Mouse (Mus musculus): ENCODE data around the gene Trim33.
A peak's percentile ranks its signal among the peaks of the same experiment; 100 is the strongest.

Gene Trim33

GRCm38 (mm10) chr3:103279182-103280149 lies at the start of gene Trim33:
Gene Trim33, plus strand, starts transcription at chr3:103279293.
- DNase-seq (ENCODE audit: low read depth, low spot score): peak; percentile 85

GRCm38 (mm10) chr3:103232398-103232797 lies 46.7 kb upstream of the Trim33 start:
- DNase-seq (ENCODE audit: low read depth, low spot score): no peak

DNA sequence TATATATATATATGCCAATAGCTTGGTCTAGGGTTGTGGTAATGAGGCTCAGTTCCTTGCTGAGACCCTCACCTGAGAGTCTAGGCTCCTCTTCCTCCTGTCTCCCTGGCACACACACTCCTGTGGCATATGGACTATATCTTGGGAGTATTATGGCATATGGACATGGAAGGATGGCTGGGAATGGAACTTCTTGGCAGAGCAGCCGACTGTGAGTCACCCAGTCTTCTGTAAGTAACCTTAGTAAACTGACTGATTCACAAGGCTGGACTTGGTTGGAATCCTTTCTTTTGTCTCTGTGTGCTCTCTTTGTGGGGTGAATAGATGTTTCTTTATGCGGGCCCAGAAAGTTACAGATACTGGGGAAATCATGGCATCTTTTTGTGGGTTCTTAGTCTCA lies 37.6 kb upstream of the Trim33 start:
- no peak for DNase-seq (ENCODE audit: low read depth, low spot score)

GRCm38 (mm10) chr3:103242156-103242555 lies 36.9 kb upstream of the Trim33 start:
- no peak for DNase-seq (ENCODE audit: low read depth, low spot score)

GRCm38 (mm10) chr3:103243491-103243890 lies 35.6 kb upstream of the Trim33 start:
- no peak for DNase-seq (ENCODE audit: low read depth, low spot score)

DNA sequence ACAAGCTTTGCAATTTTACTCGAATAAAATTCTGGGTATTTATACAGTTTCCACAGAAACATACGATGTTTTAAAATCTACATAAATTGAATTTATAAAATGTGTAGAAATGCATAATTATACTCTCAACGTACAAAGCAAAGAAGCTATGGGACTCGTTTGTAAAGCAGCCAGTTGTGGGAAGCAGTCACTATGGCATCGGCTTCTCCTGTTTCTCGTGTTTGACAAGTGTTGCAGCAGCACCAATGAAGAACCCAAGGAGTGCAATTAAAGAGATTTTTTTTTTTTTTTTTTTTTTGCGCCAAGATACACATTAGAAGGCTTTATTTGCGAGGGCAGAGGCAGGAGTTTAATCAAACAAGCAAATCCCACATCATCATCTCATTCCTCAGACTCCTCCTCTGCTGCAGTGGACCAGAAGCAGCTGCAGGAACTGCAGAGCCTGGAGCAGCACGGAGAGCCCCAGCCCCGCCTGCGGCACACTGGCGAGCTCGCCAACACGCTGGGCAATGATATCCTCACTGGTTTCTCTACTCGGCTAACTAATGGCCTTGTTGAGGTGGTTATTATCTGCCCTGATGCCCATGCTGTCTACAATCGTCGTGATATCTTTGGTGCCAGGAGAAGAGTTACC lies 32.3 kb upstream of the Trim33 start:
- DNase-seq (ENCODE audit: low read depth, low spot score): no peak

DNA sequence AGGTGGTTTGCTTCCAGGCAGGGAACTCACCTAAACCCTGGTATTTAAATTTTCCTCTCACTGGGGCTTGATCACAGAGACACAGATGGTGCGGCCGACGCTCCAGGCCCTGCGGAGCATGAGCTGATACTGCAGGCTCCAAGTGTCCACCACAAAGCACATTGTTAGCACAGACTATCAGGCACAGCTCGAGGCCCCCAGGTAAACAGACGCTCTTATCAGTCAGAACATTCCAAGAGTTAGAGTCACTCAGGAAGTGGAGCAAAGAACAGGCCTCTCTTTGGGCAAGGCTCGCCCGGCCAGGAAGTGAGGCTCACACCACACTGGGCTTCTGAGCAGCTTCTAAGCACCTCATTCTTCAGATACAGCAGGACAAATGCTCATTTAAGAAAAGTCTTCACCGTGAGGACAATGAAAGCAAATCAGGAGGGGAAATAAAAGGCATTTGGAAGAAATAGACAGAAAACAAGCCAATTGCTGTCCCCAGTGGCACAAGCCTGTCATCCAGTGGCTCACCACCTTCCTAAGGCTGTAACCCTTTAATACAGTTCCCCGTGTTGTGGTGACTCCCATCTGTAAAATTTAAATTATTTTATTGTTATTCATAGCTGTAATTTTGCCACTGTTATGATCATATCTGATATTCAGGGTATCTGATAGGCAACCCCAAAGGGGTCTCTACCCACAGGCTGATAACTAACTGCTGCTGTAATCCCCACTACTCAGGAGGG lies 22.8 kb upstream of the Trim33 start:
- DNase-seq (ENCODE audit: low read depth, low spot score): no peak

DNA sequence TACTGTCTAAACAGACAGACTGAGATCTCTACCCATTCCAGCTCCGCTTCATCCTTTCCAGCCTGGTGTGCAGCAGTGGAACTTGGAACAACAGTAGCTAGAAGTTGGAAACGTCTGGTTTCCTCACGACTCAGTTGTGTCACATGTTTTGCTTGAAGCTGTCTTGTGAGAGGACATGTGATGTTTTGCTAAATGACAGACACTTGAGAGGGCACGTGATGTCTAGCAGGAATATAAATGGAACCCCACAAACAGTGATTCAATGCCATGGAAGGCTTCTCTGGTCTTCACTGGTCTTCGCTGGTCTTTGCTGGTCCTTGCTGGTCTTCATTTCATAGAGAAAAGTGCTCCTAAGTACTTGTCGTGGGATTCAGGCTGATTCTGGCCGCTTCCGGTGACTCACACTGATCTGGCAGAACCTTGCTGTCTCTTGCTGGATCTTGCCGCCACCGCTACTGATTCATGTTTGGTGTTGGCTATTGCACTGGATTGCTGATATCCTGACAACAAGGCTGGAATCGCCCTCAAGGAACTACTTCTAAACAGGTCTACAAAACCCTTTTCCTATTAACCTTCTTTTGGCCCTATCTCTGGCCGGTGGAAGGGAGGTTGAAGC lies 16.2 kb upstream of the Trim33 start:
- DNase-seq (ENCODE audit: low read depth, low spot score): no peak

DNA sequence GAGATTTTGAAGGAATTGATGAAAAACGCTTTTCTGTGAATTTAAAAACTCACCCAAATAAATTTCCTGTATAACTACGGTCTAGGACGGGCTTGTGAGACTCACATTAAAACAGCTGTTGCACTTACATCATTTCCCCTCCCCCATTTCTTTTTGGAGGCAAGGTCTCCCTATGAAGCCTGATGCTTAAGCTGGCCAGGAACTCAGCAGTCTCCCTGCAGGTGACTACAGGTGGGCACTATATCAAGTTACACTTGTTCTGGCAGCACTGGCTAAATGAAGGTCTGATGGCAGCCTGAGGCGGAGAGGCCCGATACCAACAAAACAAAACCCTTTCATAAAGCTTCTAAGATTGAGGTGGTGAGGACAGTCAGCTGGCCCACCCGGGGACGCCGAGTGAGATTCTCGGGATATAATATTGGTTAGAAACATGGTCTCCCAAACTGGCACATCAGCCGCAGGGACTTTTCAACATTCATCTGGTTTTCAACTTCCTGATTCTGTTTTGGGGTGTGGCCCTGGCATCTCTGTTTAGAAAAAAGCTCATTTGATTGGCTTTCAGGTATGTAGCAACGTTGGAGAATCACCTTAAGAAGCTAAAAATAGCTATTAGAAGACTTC lies 422 bp upstream of the Trim33 start:
- no peak for DNase-seq (ENCODE audit: low read depth, low spot score)

DNA sequence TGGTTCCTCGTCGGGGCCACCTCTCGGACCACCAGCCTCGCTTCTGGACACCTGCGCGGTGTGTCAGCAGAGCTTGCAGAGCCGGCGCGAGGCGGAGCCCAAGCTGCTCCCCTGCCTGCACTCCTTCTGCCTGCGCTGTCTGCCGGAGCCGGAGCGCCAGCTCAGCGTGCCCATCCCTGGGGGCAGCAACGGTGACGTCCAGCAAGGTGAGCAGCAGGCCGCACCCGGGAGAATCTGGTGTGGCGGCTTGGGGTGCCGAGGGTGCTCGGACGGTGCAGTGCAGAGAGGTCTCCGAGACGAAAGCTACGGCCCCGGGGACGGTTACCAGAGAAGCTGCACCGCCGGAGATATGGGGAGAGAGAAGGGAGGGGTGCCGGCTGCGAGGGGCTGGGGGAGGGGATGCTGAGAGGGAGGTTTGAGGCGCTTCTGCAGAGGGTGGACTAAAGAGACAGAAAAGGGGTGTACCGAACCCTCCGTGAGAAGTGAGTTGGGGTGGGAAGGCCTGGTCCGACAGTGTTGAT lies 1.2 kb downstream of the Trim33 start:
- DNase-seq (ENCODE audit: low read depth, low spot score): no peak

GRCm38 (mm10) chr3:103280875-103281274 lies 1.8 kb downstream of the Trim33 start:
- DNase-seq (ENCODE audit: low read depth, low spot score): no peak

DNA sequence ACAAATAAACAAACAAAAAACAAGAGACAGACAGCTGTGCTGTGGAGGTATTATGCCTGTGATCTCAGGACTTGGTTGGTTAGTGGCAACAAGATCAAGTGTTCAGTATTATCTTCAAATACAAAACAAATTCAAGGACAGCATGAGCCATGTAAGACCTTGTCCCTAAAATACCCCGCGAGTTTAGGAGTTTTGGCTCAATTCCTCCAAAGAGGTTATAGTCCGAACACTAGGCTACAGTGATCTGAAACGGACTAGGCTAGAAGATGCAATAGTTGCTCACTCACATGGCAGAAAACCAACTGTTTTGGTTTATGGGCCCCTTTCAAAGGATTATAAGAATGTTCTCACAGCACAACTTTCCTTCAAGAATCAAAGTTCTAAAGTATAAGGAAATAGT lies 9.7 kb downstream of the Trim33 start:
- DNase-seq (ENCODE audit: low read depth, low spot score): no peak

GRCm38 (mm10) chr3:103291087-103291486 lies 12.0 kb downstream of the Trim33 start:
- no peak for DNase-seq (ENCODE audit: low read depth, low spot score)

- no peak for DNase-seq (ENCODE audit: low read depth, low spot score)
Measured at GRCm38 (mm10) chr3:103305411-103305982, 26.4 kb downstream of the Trim33 start.

- DNase-seq (ENCODE audit: low read depth, low spot score): no peak
Measured at GRCm38 (mm10) chr3:103309252-103309651, 30.2 kb downstream of the Trim33 start.

DNA sequence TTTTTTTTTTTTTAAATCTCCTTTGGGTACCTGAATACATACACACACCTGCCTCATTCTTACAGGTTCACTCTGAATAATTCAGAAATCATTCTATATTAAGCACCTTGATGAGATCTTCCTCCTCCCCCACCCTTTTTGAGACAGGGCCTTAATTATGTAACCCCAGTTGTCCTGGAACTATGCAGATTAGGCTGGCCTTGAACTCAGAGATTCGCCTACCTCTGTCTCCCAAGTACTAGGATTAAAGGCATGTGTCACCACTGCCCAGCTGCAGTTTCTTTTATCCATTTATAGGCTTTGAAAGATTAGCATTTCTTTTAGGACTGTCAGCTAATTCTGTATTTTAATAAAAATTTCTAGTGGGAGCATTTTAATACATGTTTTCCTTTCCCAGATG lies 30.7 kb downstream of the Trim33 start:
- no peak for DNase-seq (ENCODE audit: low read depth, low spot score)

GRCm38 (mm10) chr3:103314291-103314690 lies 35.2 kb downstream of the Trim33 start:
- no peak for DNase-seq (ENCODE audit: low read depth, low spot score)

DNA sequence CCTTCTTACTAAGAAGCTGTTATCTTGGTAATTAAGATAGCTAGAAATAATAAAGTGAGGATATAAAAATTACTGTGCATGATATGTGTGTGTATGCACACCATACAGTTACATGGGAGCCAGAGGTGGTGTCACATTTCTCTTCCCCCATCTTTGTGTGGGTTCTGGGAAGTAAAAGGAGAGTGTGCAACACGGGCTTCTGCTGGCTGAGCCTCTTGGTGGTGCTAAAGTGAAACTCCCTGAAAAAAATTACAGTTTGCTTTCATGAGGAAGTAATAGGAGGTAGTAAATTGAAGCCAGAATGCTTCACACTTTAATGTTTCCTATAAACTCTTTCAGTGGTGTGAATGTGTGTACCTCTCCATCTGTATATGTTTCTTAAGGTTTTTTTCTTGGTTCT lies 56.3 kb downstream of the Trim33 start:
- no peak for DNase-seq (ENCODE audit: low read depth, low spot score)

DNA sequence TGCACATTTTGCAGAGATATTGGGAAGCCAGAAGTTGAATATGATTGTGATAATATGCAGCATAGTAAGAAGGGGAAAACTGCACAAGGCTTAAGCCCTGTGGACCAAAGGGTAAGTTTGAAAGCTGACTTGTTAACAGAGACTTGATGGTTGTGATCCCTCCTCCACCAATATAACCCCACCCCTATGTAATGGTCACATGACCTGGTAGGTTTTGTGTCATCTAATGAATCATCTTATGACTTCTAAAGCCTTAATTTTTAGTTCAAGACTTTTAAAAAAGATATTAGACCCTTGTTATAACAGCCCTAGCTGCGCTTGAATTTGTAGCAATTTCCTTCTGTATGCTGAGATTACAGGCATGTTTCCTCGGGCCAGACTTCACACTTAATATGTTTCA lies 67.6 kb downstream of the Trim33 start:
- no peak for DNase-seq (ENCODE audit: low read depth, low spot score)

DNA sequence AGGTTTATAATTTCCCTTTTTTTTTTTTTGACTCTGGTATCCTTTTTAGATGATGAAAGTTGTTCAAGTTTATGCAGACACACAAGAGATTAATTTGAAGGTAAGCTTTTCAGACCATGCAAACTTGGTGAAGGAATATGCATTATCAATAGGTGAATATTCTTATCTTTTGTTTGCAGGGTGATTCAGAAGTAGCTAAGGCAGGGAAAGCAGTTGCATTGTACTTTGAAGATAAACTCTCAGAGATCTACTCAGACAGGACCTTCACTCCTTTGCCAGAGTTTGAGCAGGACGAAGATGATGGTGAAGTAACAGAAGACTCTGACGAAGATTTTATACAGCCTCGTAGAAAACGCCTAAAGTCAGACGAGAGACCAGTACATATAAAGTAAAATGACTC lies 74.4 kb downstream of the Trim33 start:
- DNase-seq (ENCODE audit: low read depth, low spot score): no peak

DNA sequence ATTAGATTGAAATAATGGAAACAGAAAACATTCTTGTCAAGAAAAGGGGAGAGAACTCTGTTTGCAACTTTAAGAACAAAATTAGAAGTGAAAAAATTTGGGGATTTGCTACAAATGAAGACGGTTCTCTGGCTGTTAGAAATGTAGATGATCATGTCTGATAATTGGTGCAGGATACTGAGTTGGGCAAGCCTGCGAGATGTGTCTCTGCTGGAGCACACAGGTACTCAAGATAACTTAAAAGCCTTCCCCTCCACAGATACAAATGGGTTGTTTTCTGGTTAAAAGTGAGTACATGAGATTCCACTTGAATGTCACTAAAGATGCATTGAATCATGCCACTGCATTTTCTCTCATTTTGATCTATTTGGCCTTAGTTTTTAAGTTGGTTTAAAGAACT lies 74.9 kb downstream of the Trim33 start:
- no peak for DNase-seq (ENCODE audit: low read depth, low spot score)

Data from skeletal muscle tissue, adult 2 months (tissue).